Mouse (Mus musculus) yolk sac, embryonic 10.5 days (tissue): ENCODE data around the gene Kifc1.

Experiments used
- DNase-seq: peaks from one replicate; pipeline ENCODE4 v3.0.0-alpha.2; 2017; ENCODE audit warnings: low spot score

Kifc1 gene

GRCm38 (mm10) chr17:33842966-33843795 lies 47.3 kb downstream of the Kifc1 start, which contains the start of gene Cd320:
TSS of gene Cd320 (plus strand) at chr17:33843091.
- DNase-seq: peak; percentile 91

- DNase-seq: no peak
Observed at GRCm38 (mm10) chr17:33829561-33829960, 60.9 kb downstream of the Kifc1 start.

GRCm38 (mm10) chr17:33828892-33829291 lies 61.6 kb downstream of the Kifc1 start:
- no peak for DNase-seq

GRCm38 (mm10) chr17:33826850-33827249 lies 63.6 kb downstream of the Kifc1 start:
- peak; percentile 57 for DNase-seq
